Mouse (Mus musculus) liver, embryonic 14.5 days (tissue): ENCODE results near the gene Mpv17l. TPM values are rescaled to one million over a fixed set of nuclear protein-coding genes. Genes with fewer than 3 reads are reported as not detected.
A peak's percentile ranks its signal among the peaks of the same experiment; 100 is the strongest.

Experiments used
- ATAC-seq: fragments of 200-750 bp; cut with Nextera tagmentation; 2 replicates; pipeline ENCODE4 v1.8.0; 2017; ENCODE audit warnings: moderate number of reproducible peaks, mild to moderate bottlenecking, moderate library complexity; ENCODE audit not compliant: insufficient read depth
- DNase-seq, 3 experiments: peaks; one replicate each; pipeline ENCODE4 v3.0.0-alpha.2; 2012 to 2013; ENCODE audit warnings: low read depth in 3 of 3, low spot score in 3 of 3
- H3K27ac ChIP-seq: fragments of 300-500 bp; sonication (generic); 2 replicates; pipeline ENCODE4 v1.5.1; 2014; ENCODE audit warnings: moderate library complexity, mild to moderate bottlenecking, control low read depth, inconsistent platforms
- H3K27me3 ChIP-seq: fragments of 300-500 bp; sonication (generic); 2 replicates; pipeline ENCODE4 v1.6.1; 2014; ENCODE audit warnings: mild to moderate bottlenecking, low read length, moderate library complexity; ENCODE audit not compliant: control insufficient read depth, insufficient read depth
- H3K36me3 ChIP-seq: fragments of 300-500 bp; sonication (generic); replicated peaks from 2 replicates; pipeline ENCODE4 v1.6.1; 2014; ENCODE audit warnings: low read depth; ENCODE audit not compliant: control insufficient read depth, insufficient read depth
- H3K4me1 ChIP-seq, 2 experiments: fragments of 200-500 bp in 1 of 2; fragments of 300-500 bp in 1 of 2; sonication (generic) in 1 of 2; replicated peaks; 2 replicates each; pipeline ENCODE4 v1.6.1; 2012 to 2014; ENCODE audit warnings: antibody characterized with exemption in 1 of 2, inconsistent platforms in 1 of 2, low read length in 1 of 2; ENCODE audit not compliant: control insufficient read depth in 2 of 2, insufficient read depth in 2 of 2
- H3K4me2 ChIP-seq: fragments of 300-500 bp; sonication (generic); 2 replicates; pipeline ENCODE4 v1.6.1; 2014; ENCODE audit warnings: low read depth, mild to moderate bottlenecking, control low read depth, moderate library complexity
- H3K4me3 ChIP-seq, 2 experiments: fragments of 200-500 bp in 1 of 2; fragments of 300-500 bp in 1 of 2; sonication (generic) in 1 of 2; 2 replicates each; pipeline ENCODE4 v1.5.1; 2012 to 2014; ENCODE audit warnings: low read depth in 2 of 2, low read length in 2 of 2, mild to moderate bottlenecking in 2 of 2, control low read depth in 1 of 2, inconsistent platforms in 1 of 2, moderate library complexity in 1 of 2; ENCODE audit not compliant: insufficient read depth in 1 of 2
- H3K9ac ChIP-seq: fragments of 300-500 bp; sonication (generic); replicated peaks from 2 replicates; pipeline ENCODE4 v1.6.1; 2014; ENCODE audit warnings: mild to moderate bottlenecking, control low read depth, moderate library complexity
- H3K9me3 ChIP-seq: fragments of 300-500 bp; sonication (generic); 2 replicates; pipeline ENCODE4 v1.6.1; 2016; ENCODE audit warnings: low read length, mixed read lengths; ENCODE audit not compliant: control insufficient read depth
- CTCF ChIP-seq: IDR thresholded peaks from 2 replicates; pipeline ENCODE4 v1.5.1; 2016; ENCODE audit warnings: antibody characterized with exemption, low read depth, control low read depth
- EP300 ChIP-seq: IDR thresholded peaks from 2 replicates; pipeline ENCODE4 v1.6.1; 2016; ENCODE audit warnings: antibody characterized with exemption, low read depth
- WGBS: fragments of 180-500 bp; shearing (Covaris S2); extraction: QIAGEN DNeasy Blood & Tissue Kit; methylation state at CpG from one replicate; pipeline ENCODE4 v1.1.7; 2014; ENCODE audit not compliant: insufficient replicate concordance; 5-methylcytosine and 5-hydroxymethylcytosine counted together
- polyA plus RNA-seq, 2 experiments: library from polyadenylated mRNA; depleted of rRNA in 1 of 2; stranded (reverse) in 1 of 2; unstranded in 1 of 2; fragments of >200 nt; fragmentation: Nextera tagmentation in 1 of 2; extraction: Ambion mirVana in 1 of 2; gene quantifications; 2 replicates each; pipeline versions ENCODE4 v1.2.1 to v1.2.3; 2012 to 2014

The Mpv17l gene
- polyA plus RNA-seq, 2 experiments: 0.75 to 1.6 TPM

- no peak for ATAC-seq
- no peak overlapping the region for H3K27ac ChIP-seq
These were observed 8.9 kb upstream of the Mpv17l start for GRCm38 (mm10) chr16:13894097-13894496.

GRCm38 (mm10) chr16:13895740-13896139 is 7.2 kb upstream of the Mpv17l start:
- Histone ChIP-seq H3K4me3 (no peak overlapping the region), H3K4me1 (peaks cover 9 to 10% of the 10 kb centered on the region in 2 experiments), H3K27ac (no peak overlapping the region), H3K36me3 (no peaks in the 10 kb centered on the region), H3K4me2 (no peak overlapping the region), H3K9me3 (no peaks in the 10 kb centered on the region), H3K27me3 (no peaks in the 10 kb centered on the region), H3K9ac (no peak overlapping the region)
- no peak for ATAC-seq
- TF ChIP-seq EP300: no peak
- TF ChIP-seq CTCF: no peak
- 40% methylated on average over 3 of the region's 3 CpGs for WGBS
- no peak for DNase-seq

More at GRCm38 (mm10) chr16:13894097-13894496, 8.9 kb upstream of the Mpv17l start:
- TF ChIP-seq EP300 (no peak), CTCF (no peak)
- no peak overlapping the region for H3K4me3 ChIP-seq
- H3K4me2 ChIP-seq: no peak overlapping the region
- H3K9ac ChIP-seq: no peak overlapping the region
- no peaks in the 10 kb centered on the region for H3K27me3 ChIP-seq
- H3K4me1 ChIP-seq: peaks cover 9 to 10% of the 10 kb centered on the region in 2 experiments
- no peak for DNase-seq
- 79% methylated on average over 2 of the region's 2 CpGs for WGBS
- H3K36me3 ChIP-seq: no peaks in the 10 kb centered on the region
- no peaks in the 10 kb centered on the region for H3K9me3 ChIP-seq

- H3K4me1 ChIP-seq: peaks cover 9 to 12% of the 10 kb centered on the region in 2 experiments
These were observed 6.6 kb upstream of the Mpv17l start for GRCm38 (mm10) chr16:13896357-13896756.

GRCm38 (mm10) chr16:13898981-13899380 is 4.0 kb upstream of the Mpv17l start:
- Histone ChIP-seq H3K4me3 (no peak overlapping the region), H3K9me3 (no peaks in the 10 kb centered on the region), H3K9ac (no peak overlapping the region), H3K36me3 (no peaks in the 10 kb centered on the region), H3K27me3 (no peaks in the 10 kb centered on the region), H3K4me1 (peaks cover 15 to 25% of the 10 kb centered on the region in 2 experiments), H3K27ac (no peak overlapping the region), H3K4me2 (no peak overlapping the region)
- WGBS: 59% methylated on average over 2 of the region's 2 CpGs
- TF ChIP-seq CTCF (no peak), EP300 (no peak)
- DNase-seq (no peak), ATAC-seq (no peak)

More at GRCm38 (mm10) chr16:13896357-13896756, 6.6 kb upstream of the Mpv17l start:
- Histone ChIP-seq H3K4me3 (no peak overlapping the region), H3K4me2 (no peak overlapping the region), H3K9me3 (no peaks in the 10 kb centered on the region), H3K9ac (no peak overlapping the region), H3K27ac (no peak overlapping the region), H3K27me3 (no peaks in the 10 kb centered on the region), H3K36me3 (no peaks in the 10 kb centered on the region)
- ATAC-seq (no peak), DNase-seq (no peak)
- WGBS: 28% methylated on average over 3 of the region's 3 CpGs
- TF ChIP-seq EP300 (no peak), CTCF (no peak)

GRCm38 (mm10) chr16:13902397-13902831 is 547 bp upstream of the Mpv17l start:
- H3K4me3 ChIP-seq: peak overlapping the region; percentile 94 to 95
- peak overlapping the region; percentile 38 for H3K27ac ChIP-seq
- no peaks in the 10 kb centered on the region for H3K36me3 ChIP-seq
- no peaks in the 10 kb centered on the region for H3K9me3 ChIP-seq
- peaks cover 6 to 19% of the 10 kb centered on the region in 2 experiments for H3K4me1 ChIP-seq
- DNase-seq: peak in 1 of 3 experiments; percentile 30
- TF ChIP-seq CTCF (no peak), EP300 (no peak)
- peak overlapping the region; percentile 93 for H3K9ac ChIP-seq
- under 1% methylated on average over 30 of the region's 30 CpGs for WGBS
- no peaks in the 10 kb centered on the region for H3K27me3 ChIP-seq
- ATAC-seq: peak; percentile 53; the same call in 1 of the 2 replicates
- H3K4me2 ChIP-seq: peak overlapping the region; percentile 84
